Comparison of ENCODE assay signal across 9 mouse cellular contexts in the genomic region with DNA sequence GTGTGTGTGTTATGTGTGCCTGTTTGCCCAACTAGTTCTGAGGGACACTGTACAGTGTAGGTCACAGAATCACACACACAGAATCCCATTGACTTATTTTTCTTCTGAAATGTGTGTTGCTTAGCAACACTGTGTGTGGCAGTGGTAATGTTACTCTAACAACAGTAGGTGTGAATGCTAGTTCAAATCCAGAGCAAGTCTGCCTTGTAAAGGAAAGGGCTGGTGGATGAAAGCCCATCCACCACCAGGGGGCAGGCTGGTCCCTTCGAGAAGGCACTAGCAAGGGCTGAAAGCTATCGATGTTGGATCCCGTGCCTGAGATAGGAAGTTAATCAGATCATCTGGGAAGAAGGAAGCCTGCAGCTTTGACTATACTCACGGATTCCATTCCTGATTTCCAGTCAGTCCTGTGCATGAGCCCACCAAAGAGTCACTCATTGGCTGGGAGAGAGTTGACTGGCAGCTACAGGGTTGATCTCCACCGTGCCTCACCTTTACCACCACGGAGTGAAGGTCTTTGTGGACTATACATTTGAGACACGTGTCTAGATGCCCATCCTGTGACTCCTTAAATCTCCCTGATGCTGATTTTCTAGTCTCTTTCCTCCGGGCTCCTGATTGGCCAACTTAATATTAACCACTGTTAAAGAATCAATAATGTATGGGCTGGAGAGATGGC. TPM values are rescaled to one million over a fixed set of nuclear protein-coding genes. Genes with fewer than 3 reads are reported as not detected.
DNase-seq lines count a peak whose midpoint lies in the region; ATAC-seq and TF ChIP-seq lines count a peak whose summit lies in the region.
"Had no signal": no experiment of that assay in that cellular context is flagged by ENCODE, and none has a peak within 500 bp of the region (broad histone marks: within the 10 kb centered on the region; RNA-seq: fewer than 3 reads in every experiment).

No protein-coding gene starts in this region.

- H3K4me3 ChIP-seq in G1E (ENCODE audit: low read depth, low read length): no peak overlapping the region
- H3K4me3 ChIP-seq in forebrain, embryonic 15.5 days: no peak overlapping the region
- H3K4me3 ChIP-seq in hindbrain, embryonic 10.5 days: no peak overlapping the region
- no peak overlapping the region for H3K4me3 ChIP-seq in lung, embryonic 16.5 days (ENCODE audit: low read length)
- H3K4me3 ChIP-seq: limb, embryonic 15.5 days had no signal

- no peak for ATAC-seq in G1E (ENCODE audit: extremely low read depth, insufficient number of reproducible peaks, low FRiP score, poor library complexity, severe bottlenecking)
- ATAC-seq in forebrain, embryonic 15.5 days (replicated peaks): peak; percentile 82
- ATAC-seq in lung, embryonic 16.5 days (ENCODE audit: low read depth): peak; percentile 78

- peak; percentile 57 for TF ChIP-seq CTCF in G1E (IDR thresholded peaks at IDR 0.05; ENCODE audit: low read depth, low read length)

- no peak for DNase-seq in G1E (ENCODE audit: low spot score)
- DNase-seq in cerebellum, adult 11 months: peak; percentile 56
- peak; percentile 82 for DNase-seq in hindbrain, embryonic 10.5 days (ENCODE audit: low spot score)
- DNase-seq in layer of hippocampus, adult 8-10 months (ENCODE audit: low spot score in 2 of 2): peak; percentile 67 to 88
- DNase-seq in ovary, postnatal 14 days (ENCODE audit: low spot score): peak; percentile 82
- DNase-seq in thymus, postnatal 10 days (ENCODE audit: low spot score in 2 of 2): peak; percentile 32 to 82

- H3K27me3 ChIP-seq in G1E (ENCODE audit: insufficient read depth, low read length): no peaks in the 10 kb centered on the region
- H3K27me3 ChIP-seq in forebrain, embryonic 15.5 days: no peaks in the 10 kb centered on the region
- H3K27me3 ChIP-seq in hindbrain, embryonic 10.5 days (ENCODE audit: insufficient read depth, poor library complexity, severe bottlenecking): no peaks in the 10 kb centered on the region
- no peaks in the 10 kb centered on the region for H3K27me3 ChIP-seq in lung, embryonic 16.5 days (ENCODE audit: control insufficient read depth, insufficient read depth, low read depth, low read length)
- H3K27me3 ChIP-seq: limb, embryonic 15.5 days had no signal

- no peaks in the 10 kb centered on the region for H3K36me3 ChIP-seq in G1E (replicated peaks)
- no peaks in the 10 kb centered on the region for H3K36me3 ChIP-seq in forebrain, embryonic 15.5 days
- H3K36me3 ChIP-seq in hindbrain, embryonic 10.5 days: no peaks in the 10 kb centered on the region
- H3K36me3 ChIP-seq in lung, embryonic 16.5 days (ENCODE audit: control insufficient read depth, insufficient read depth, low read length): no peaks in the 10 kb centered on the region
- H3K36me3 ChIP-seq: limb, embryonic 15.5 days had no signal

- H3K4me1 ChIP-seq in G1E (ENCODE audit: insufficient read depth, low read depth, low read length): no peaks in the 10 kb centered on the region
- H3K4me1 ChIP-seq in forebrain, embryonic 15.5 days: peaks cover 10% of the 10 kb centered on the region
- no peaks in the 10 kb centered on the region for H3K4me1 ChIP-seq in hindbrain, embryonic 10.5 days (replicated peaks)
- no peaks in the 10 kb centered on the region for H3K4me1 ChIP-seq in lung, embryonic 16.5 days (replicated peaks; ENCODE audit: control insufficient read depth, insufficient read depth, low read length)
- H3K4me1 ChIP-seq: limb, embryonic 15.5 days had no signal

- H3K4me2 ChIP-seq in forebrain, embryonic 15.5 days (replicated peaks): no peak overlapping the region
- no peak overlapping the region for H3K4me2 ChIP-seq in lung, embryonic 16.5 days (ENCODE audit: low read depth, low read length)
- H3K4me2 ChIP-seq: limb, embryonic 15.5 days had no signal

- H3K9ac ChIP-seq in forebrain, embryonic 15.5 days (replicated peaks): no peak overlapping the region
- no peak overlapping the region for H3K9ac ChIP-seq in lung, embryonic 16.5 days (ENCODE audit: low read length)
- H3K9ac ChIP-seq: limb, embryonic 15.5 days had no signal

- WGBS in forebrain, embryonic 15.5 days: 27% methylated on average over 8 of the region's 8 CpGs
- WGBS in hindbrain, embryonic 10.5 days: 34% methylated on average over 8 of the region's 8 CpGs
- 27% methylated on average over 8 of the region's 8 CpGs for WGBS in lung, embryonic 16.5 days

- H3K9me3 ChIP-seq in G1E (replicated peaks): no peaks in the 10 kb centered on the region
- no peaks in the 10 kb centered on the region for H3K9me3 ChIP-seq in forebrain, embryonic 15.5 days
- no peaks in the 10 kb centered on the region for H3K9me3 ChIP-seq in hindbrain, embryonic 10.5 days
- H3K9me3 ChIP-seq in lung, embryonic 16.5 days (ENCODE audit: control insufficient read depth, low read length): no peaks in the 10 kb centered on the region
- H3K9me3 ChIP-seq: limb, embryonic 15.5 days had no signal

- H3K27ac ChIP-seq in forebrain, embryonic 15.5 days (replicated peaks): no peak overlapping the region
- H3K27ac ChIP-seq in hindbrain, embryonic 10.5 days: no peak overlapping the region
- H3K27ac ChIP-seq in lung, embryonic 16.5 days (ENCODE audit: low read length): no peak overlapping the region
- H3K27ac ChIP-seq: limb, embryonic 15.5 days had no signal

RNA-seq across cellular contexts. Expression of a gene that starts 38.7 kb away (rescaled TPM):
- total RNA-seq in G1E (2014; fragmentation: Nextera tagmentation): 186 and 193 TPM in 2 replicates
- total RNA-seq in G1E (2017): 12.2 and 14.8 TPM in 2 replicates
- polyA plus RNA-seq in G1E (2012): 215 and 227 TPM in 2 replicates
- 25.0 and 28.5 TPM in 2 replicates for polyA plus RNA-seq in forebrain, embryonic 15.5 days (2015; fragmentation: Nextera tagmentation; extraction: Ambion mirVana)
- 34.2 and 36.6 TPM in 2 replicates for polyA plus RNA-seq in hindbrain, embryonic 10.5 days (2016; fragmentation: Nextera tagmentation; extraction: Ambion mirVana)
- total RNA-seq in layer of hippocampus, adult 8-10 months (2022): 10 to 100 TPM; 52.4 to 66.5 (median 60.7) TPM
- polyA plus RNA-seq in lung, embryonic 16.5 days (2015; fragmentation: Nextera tagmentation; extraction: Ambion mirVana): 22.4 and 22.5 TPM in 2 replicates
